Mouse (Mus musculus) forebrain, embryonic 12.5 days (tissue): ENCODE measurements around the gene Stat5a. TPM values are rescaled to one million over a fixed set of nuclear protein-coding genes. Genes with fewer than 3 reads are reported as not detected.

ENCODE experiments used
- ATAC-seq: fragments of 200-750 bp; cut with Nextera tagmentation; 2 replicates; pipeline ENCODE4 v1.8.0; 2017; ENCODE audit warnings: moderate TSS enrichment; ENCODE audit not compliant: low FRiP score
- H3K27ac ChIP-seq: fragments of 300-500 bp; sonication (generic); 2 replicates; pipeline ENCODE4 v1.5.1; 2016; ENCODE audit warnings: mild to moderate bottlenecking
- H3K27me3 ChIP-seq: fragments of 300-500 bp; sonication (generic); 2 replicates; pipeline ENCODE4 v1.6.1; 2016; ENCODE audit warnings: mild to moderate bottlenecking
- H3K36me3 ChIP-seq: fragments of 300-500 bp; sonication (generic); replicated peaks from 2 replicates; pipeline ENCODE4 v1.6.1; 2016; ENCODE audit warnings: mild to moderate bottlenecking
- H3K4me1 ChIP-seq: fragments of 300-500 bp; sonication (generic); 2 replicates; pipeline ENCODE4 v1.6.1; 2016
- H3K4me2 ChIP-seq: fragments of 300-500 bp; sonication (generic); 2 replicates; pipeline ENCODE4 v1.6.1; 2016; ENCODE audit warnings: mild to moderate bottlenecking, moderate library complexity
- H3K4me3 ChIP-seq: fragments of 300-500 bp; sonication (generic); replicated peaks from 2 replicates; pipeline ENCODE4 v1.5.1; 2016; ENCODE audit warnings: mild to moderate bottlenecking
- H3K9ac ChIP-seq: fragments of 300-500 bp; sonication (generic); 2 replicates; pipeline ENCODE4 v1.6.1; 2016; ENCODE audit warnings: mild to moderate bottlenecking
- H3K9me3 ChIP-seq: fragments of 300-500 bp; sonication (generic); 2 replicates; pipeline ENCODE4 v1.6.1; 2016
- WGBS: fragments of 180-500 bp; shearing (Covaris S2); methylation state at CpG from one replicate; pipeline ENCODE4 v1.1.7; 2016; 5-methylcytosine and 5-hydroxymethylcytosine counted together
- polyA plus RNA-seq: library from polyadenylated mRNA; unstranded; fragments of >200 nt; fragmentation: Nextera tagmentation; extraction: Ambion mirVana; gene quantifications from 2 replicates; pipeline ENCODE4 v1.2.1, GENCODE M21; 2016

Gene Stat5a
- polyA plus RNA-seq, 1 experiment from 2014 or later, result 1.8 TPM

GRCm38 (mm10) chr11:100893482-100893881, 34.3 kb downstream of the Stat5a start:
- Histone ChIP-seq H3K9me3 (no peaks in the 10 kb centered on the region), H3K27ac (no peak overlapping the region), H3K4me1 (peaks cover 8% of the 10 kb centered on the region), H3K27me3 (no peaks in the 10 kb centered on the region), H3K4me3 (no peak overlapping the region), H3K36me3 (peaks cover 9% of the 10 kb centered on the region; the same call in 1 of the 2 replicates), H3K9ac (no peak overlapping the region), H3K4me2 (no peak overlapping the region; the same call in 1 of the 2 replicates)
- 11% methylated on average over 9 of the region's 9 CpGs for WGBS
- peak; percentile 58; the same call in 1 of the 2 replicates for ATAC-seq

- peaks cover 5% of the 10 kb centered on the region; the same call in 1 of the 2 replicates for H3K36me3 ChIP-seq
- no peak overlapping the region for H3K9ac ChIP-seq
- H3K27ac ChIP-seq, result no peak overlapping the region
- no peak for ATAC-seq
- 77% methylated on average over 9 of the region's 9 CpGs for WGBS
- H3K27me3 ChIP-seq, result no peaks in the 10 kb centered on the region
- H3K4me2 ChIP-seq, result no peak overlapping the region
- H3K9me3 ChIP-seq, result no peaks in the 10 kb centered on the region
- no peak overlapping the region for H3K4me3 ChIP-seq
- H3K4me1 ChIP-seq, result peaks cover 14% of the 10 kb centered on the region
Observed at GRCm38 (mm10) chr11:100894146-100894918, 35.2 kb downstream of the Stat5a start.

- WGBS, result 78% methylated on average over 10 of the region's 10 CpGs
- H3K36me3 ChIP-seq, result peaks cover 4% of the 10 kb centered on the region; the same call in 1 of the 2 replicates
- no peaks in the 10 kb centered on the region for H3K9me3 ChIP-seq
- ATAC-seq, result no peak
- no peak overlapping the region for H3K4me2 ChIP-seq
- H3K27me3 ChIP-seq, result no peaks in the 10 kb centered on the region
- H3K9ac ChIP-seq, result no peak overlapping the region
- peaks cover 14% of the 10 kb centered on the region for H3K4me1 ChIP-seq
- no peak overlapping the region for H3K4me3 ChIP-seq
- no peak overlapping the region for H3K27ac ChIP-seq
Observed at GRCm38 (mm10) chr11:100896078-100896477, 36.9 kb downstream of the Stat5a start.

GRCm38 (mm10) chr11:100897294-100898231, 38.4 kb downstream of the Stat5a start:
- Histone ChIP-seq H3K36me3 (peaks cover 11% of the 10 kb centered on the region), H3K4me1 (peaks cover 14% of the 10 kb centered on the region), H3K27me3 (no peaks in the 10 kb centered on the region), H3K4me3 (no peak overlapping the region), H3K4me2 (no peak overlapping the region), H3K27ac (0 out of 2 replicates have a peak overlapping the region, but pooled peaks have one; percentile 38), H3K9ac (no peak overlapping the region), H3K9me3 (peaks cover 5% of the 10 kb centered on the region; the same call in 1 of the 2 replicates)
- ATAC-seq, result no peak
- 79% methylated on average over 7 of the region's 7 CpGs for WGBS

- H3K4me3 ChIP-seq, result no peak overlapping the region
- H3K36me3 ChIP-seq, result peaks cover 17% of the 10 kb centered on the region
- no peaks in the 10 kb centered on the region for H3K27me3 ChIP-seq
- H3K4me1 ChIP-seq, result peaks cover 14% of the 10 kb centered on the region
- no peak overlapping the region for H3K4me2 ChIP-seq
- WGBS, result 65% methylated on average over 16 of the region's 16 CpGs
- H3K9ac ChIP-seq, result peak overlapping the region; percentile 17; the same call in 1 of the 2 replicates
- ATAC-seq, result no peak
- H3K9me3 ChIP-seq, result peaks cover 5% of the 10 kb centered on the region; the same call in 1 of the 2 replicates
- H3K27ac ChIP-seq, result no peak overlapping the region
Observed at GRCm38 (mm10) chr11:100898441-100899199, 39.5 kb downstream of the Stat5a start.

GRCm38 (mm10) chr11:100904580-100905351, 45.6 kb downstream of the Stat5a start:
- Histone ChIP-seq H3K4me1 (no peaks in the 10 kb centered on the region), H3K9ac (no peak overlapping the region), H3K4me2 (no peak overlapping the region), H3K9me3 (peaks cover 5% of the 10 kb centered on the region; the same call in 1 of the 2 replicates), H3K27me3 (no peaks in the 10 kb centered on the region), H3K36me3 (peaks cover 33% of the 10 kb centered on the region), H3K4me3 (no peak overlapping the region), H3K27ac (no peak overlapping the region)
- ATAC-seq, result no peak
- WGBS, result 74% methylated on average over 19 of the region's 20 CpGs

- H3K27ac ChIP-seq, result no peak overlapping the region
- no peaks in the 10 kb centered on the region for H3K27me3 ChIP-seq
- no peak overlapping the region for H3K9ac ChIP-seq
- H3K9me3 ChIP-seq, result peaks cover 5% of the 10 kb centered on the region; the same call in 1 of the 2 replicates
- peaks cover 33% of the 10 kb centered on the region for H3K36me3 ChIP-seq
- no peak overlapping the region for H3K4me2 ChIP-seq
- WGBS, result 81% methylated on average over 1 of the region's 1 CpGs
- no peaks in the 10 kb centered on the region for H3K4me1 ChIP-seq
- no peak for ATAC-seq
- no peak overlapping the region for H3K4me3 ChIP-seq
Observed at GRCm38 (mm10) chr11:100905929-100906328, 46.8 kb downstream of the Stat5a start.

- Histone ChIP-seq H3K9me3 (peaks cover 4% of the 10 kb centered on the region; the same call in 1 of the 2 replicates), H3K36me3 (peaks cover 31% of the 10 kb centered on the region)
- ATAC-seq, result no peak
Observed at GRCm38 (mm10) chr11:100906885-100907284, 47.7 kb downstream of the Stat5a start.

GRCm38 (mm10) chr11:100908112-100908511, 49.0 kb downstream of the Stat5a start:
- Histone ChIP-seq H3K4me1 (no peaks in the 10 kb centered on the region), H3K27ac (no peak overlapping the region), H3K36me3 (peaks cover 21% of the 10 kb centered on the region), H3K9ac (no peak overlapping the region), H3K27me3 (no peaks in the 10 kb centered on the region), H3K4me2 (no peak overlapping the region), H3K9me3 (no peaks in the 10 kb centered on the region), H3K4me3 (no peak overlapping the region)
- ATAC-seq, result no peak
- 93% methylated on average over 2 of the region's 2 CpGs for WGBS

More at GRCm38 (mm10) chr11:100906885-100907284, 47.7 kb downstream of the Stat5a start:
- no peak overlapping the region for H3K9ac ChIP-seq
- H3K4me1 ChIP-seq, result no peaks in the 10 kb centered on the region
- no peaks in the 10 kb centered on the region for H3K27me3 ChIP-seq
- no peak overlapping the region for H3K27ac ChIP-seq
- no peak overlapping the region for H3K4me2 ChIP-seq
- no peak overlapping the region for H3K4me3 ChIP-seq
- WGBS, result 85% methylated on average over 4 of the region's 4 CpGs

- 88% methylated on average over 9 of the region's 9 CpGs for WGBS
Observed at GRCm38 (mm10) chr11:100908567-100908966, 49.4 kb downstream of the Stat5a start.

More at GRCm38 (mm10) chr11:100908567-100908966, 49.4 kb downstream of the Stat5a start:
- Histone ChIP-seq H3K27me3 (no peaks in the 10 kb centered on the region), H3K4me2 (no peak overlapping the region), H3K27ac (no peak overlapping the region), H3K9me3 (no peaks in the 10 kb centered on the region), H3K4me1 (no peaks in the 10 kb centered on the region), H3K4me3 (no peak overlapping the region), H3K36me3 (peaks cover 19% of the 10 kb centered on the region), H3K9ac (no peak overlapping the region)
- ATAC-seq, result no peak
